Mouse (Mus musculus) E14TG2a.4 (cell line): ENCODE results near the gene Slc4a8.

Experiments
- H3K27me3 ChIP-seq: 2 replicates; pipeline ENCODE4 v1.6.1; 2014; ENCODE audit warnings: low read length, control low read depth; ENCODE audit not compliant: insufficient read depth
- H3K36me3 ChIP-seq: 2 replicates; pipeline ENCODE4 v1.6.1; 2014; ENCODE audit warnings: low read length, control low read depth; ENCODE audit not compliant: insufficient read depth
- H3K4me1 ChIP-seq: replicated peaks from 2 replicates; pipeline ENCODE4 v1.6.1; 2014; ENCODE audit warnings: low read depth, low read length, control low read depth
- H3K4me3 ChIP-seq: replicated peaks from 2 replicates; pipeline ENCODE4 v1.5.1; 2014; ENCODE audit warnings: mild to moderate bottlenecking, low read length
- H3K9me3 ChIP-seq: 2 replicates; pipeline ENCODE4 v1.6.1; 2014; ENCODE audit warnings: low read length, control low read depth
- CTCF ChIP-seq: conservative IDR thresholded peaks from 2 replicates; pipeline ENCODE4 v1.5.1; 2014; ENCODE audit warnings: low read length
- NANOG ChIP-seq: IDR thresholded peaks from 2 replicates; pipeline ENCODE4 v1.6.1; 2014; ENCODE audit warnings: borderline replicate concordance, low read length, mixed read lengths
- POU5F1 ChIP-seq: IDR thresholded peaks from 2 replicates; pipeline ENCODE4 v1.6.1; 2014; ENCODE audit warnings: low read length, borderline replicate concordance

Slc4a8 gene

DNA sequence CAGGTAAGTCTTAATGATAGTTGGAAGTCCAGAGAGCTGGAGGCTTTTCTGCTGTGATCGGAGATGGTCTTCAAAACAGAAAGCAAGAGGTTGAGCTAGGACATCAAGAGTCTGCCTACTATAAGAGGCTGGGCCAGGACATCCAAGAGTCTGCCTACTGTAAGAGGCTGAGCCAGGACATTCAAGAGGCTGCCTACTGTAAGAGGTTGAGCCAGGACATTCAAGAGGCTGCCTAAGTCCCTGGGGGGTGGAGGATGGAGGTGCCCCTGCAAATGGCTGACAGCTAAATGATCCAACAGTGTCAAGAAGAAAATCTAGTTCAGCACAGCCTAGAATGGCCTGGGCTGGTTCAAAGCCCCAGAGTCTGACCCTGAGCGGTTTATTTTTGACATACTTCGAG, 13.0 kb upstream of the Slc4a8 start:
- Histone ChIP-seq H3K36me3 (no peaks in the 10 kb centered on the region), H3K9me3 (no peaks in the 10 kb centered on the region), H3K27me3 (peaks cover 3% of the 10 kb centered on the region; the same call in 1 of the 2 replicates), H3K4me3 (no peak overlapping the region), H3K4me1 (peaks cover 52% of the 10 kb centered on the region)
- TF ChIP-seq POU5F1 = no peak
- no peak for TF ChIP-seq CTCF
- TF ChIP-seq NANOG = no peak

- Histone ChIP-seq H3K27me3 (peaks cover 3% of the 10 kb centered on the region; the same call in 1 of the 2 replicates), H3K4me1 (peaks cover 66% of the 10 kb centered on the region), H3K36me3 (no peaks in the 10 kb centered on the region), H3K9me3 (no peaks in the 10 kb centered on the region), H3K4me3 (no peak overlapping the region)
- no peak for TF ChIP-seq POU5F1
- TF ChIP-seq NANOG = no peak
- TF ChIP-seq CTCF = no peak
These were observed 11.6 kb upstream of the Slc4a8 start for GRCm38 (mm10) chr15:100749751-100750538.

GRCm38 (mm10) chr15:100752439-100752838, 9.1 kb upstream of the Slc4a8 start:
- Histone ChIP-seq H3K4me3 (no peak overlapping the region), H3K36me3 (no peaks in the 10 kb centered on the region), H3K4me1 (peaks cover 73% of the 10 kb centered on the region), H3K9me3 (no peaks in the 10 kb centered on the region), H3K27me3 (peaks cover 3% of the 10 kb centered on the region; the same call in 1 of the 2 replicates)
- TF ChIP-seq POU5F1 (no peak), CTCF (no peak), NANOG (no peak)

DNA sequence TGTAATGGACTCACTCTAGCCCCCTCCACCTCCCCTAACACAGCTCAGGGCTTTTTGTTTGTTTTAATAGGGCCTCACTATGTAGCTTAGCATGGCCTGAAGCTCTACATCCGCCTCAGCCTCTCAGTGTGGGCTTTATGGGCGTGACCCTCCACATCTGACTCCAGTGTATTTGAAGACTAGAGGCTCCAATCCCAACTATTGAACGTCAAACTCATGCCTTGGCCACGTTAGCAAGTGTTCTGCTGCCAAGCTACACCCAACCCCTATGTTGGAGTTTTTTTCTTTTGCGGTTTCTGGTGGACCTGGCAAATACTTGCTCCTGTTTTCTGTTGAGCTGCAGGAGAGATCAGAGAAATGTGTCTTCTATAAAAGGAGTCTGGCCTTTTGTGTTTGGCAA, 8.5 kb upstream of the Slc4a8 start:
- no peak overlapping the region for H3K4me3 ChIP-seq
- H3K4me1 ChIP-seq = peaks cover 73% of the 10 kb centered on the region
- H3K9me3 ChIP-seq = no peaks in the 10 kb centered on the region
- H3K36me3 ChIP-seq = no peaks in the 10 kb centered on the region
- TF ChIP-seq CTCF (no peak), NANOG (no peak), POU5F1 (no peak)
- peaks cover 3% of the 10 kb centered on the region; the same call in 1 of the 2 replicates for H3K27me3 ChIP-seq

- Histone ChIP-seq H3K9me3 (no peaks in the 10 kb centered on the region), H3K27me3 (peaks cover 3% of the 10 kb centered on the region; the same call in 1 of the 2 replicates), H3K36me3 (no peaks in the 10 kb centered on the region), H3K4me1 (peaks cover 70% of the 10 kb centered on the region), H3K4me3 (no peak overlapping the region; the same call in 1 of the 2 replicates)
- TF ChIP-seq NANOG = no peak
- no peak for TF ChIP-seq CTCF
- peak; percentile 53; the same call in 1 of the 2 replicates for TF ChIP-seq POU5F1
These were observed 7.5 kb upstream of the Slc4a8 start for GRCm38 (mm10) chr15:100754041-100754440.

DNA sequence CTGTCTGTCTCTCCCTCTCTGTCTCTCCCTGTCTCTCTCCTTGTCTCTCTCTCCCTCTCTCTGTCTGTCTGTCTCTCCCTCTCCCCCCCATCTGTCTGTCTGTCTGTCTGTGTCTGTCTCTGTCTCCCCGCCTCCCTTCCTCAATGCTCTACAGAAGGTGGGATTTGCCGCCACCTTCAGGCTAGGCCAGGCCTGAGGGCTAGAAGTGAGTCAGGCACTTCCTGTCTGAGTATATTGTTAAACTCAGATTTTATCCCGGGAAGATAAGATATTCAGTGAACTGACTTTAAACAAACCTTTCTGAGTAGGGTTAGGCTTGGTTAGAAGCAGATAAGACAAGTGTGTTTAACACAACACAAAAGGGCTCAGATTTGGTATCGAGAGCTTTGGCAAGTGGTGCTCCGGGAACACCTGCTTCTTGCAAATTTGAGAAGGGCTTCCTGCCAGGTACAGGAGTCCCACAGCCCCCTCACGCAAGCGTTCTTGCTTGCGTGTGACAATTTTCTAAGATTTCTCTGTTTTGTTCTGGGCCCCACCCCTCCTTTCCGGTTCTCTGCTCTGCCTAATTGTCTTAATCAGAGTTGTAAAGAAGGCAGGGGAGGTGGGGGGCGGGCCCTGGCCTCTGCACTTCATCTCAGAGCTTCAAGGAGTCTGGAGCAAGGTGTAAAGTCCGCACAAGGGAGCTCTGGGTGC, 6.6 kb upstream of the Slc4a8 start:
- peak; percentile 21 for TF ChIP-seq CTCF
- TF ChIP-seq NANOG = no peak
- Histone ChIP-seq H3K4me1 (peaks cover 62% of the 10 kb centered on the region), H3K27me3 (no peaks in the 10 kb centered on the region), H3K4me3 (peak overlapping the region; percentile 45), H3K36me3 (no peaks in the 10 kb centered on the region), H3K9me3 (no peaks in the 10 kb centered on the region)

- Histone ChIP-seq H3K27me3 (no peaks in the 10 kb centered on the region), H3K4me1 (peaks cover 59% of the 10 kb centered on the region), H3K36me3 (no peaks in the 10 kb centered on the region), H3K4me3 (peak overlapping the region; percentile 45; the same call in 1 of the 2 replicates), H3K9me3 (no peaks in the 10 kb centered on the region)
- no peak for TF ChIP-seq CTCF
- no peak for TF ChIP-seq POU5F1
- TF ChIP-seq NANOG = no peak
These were observed 6.1 kb upstream of the Slc4a8 start for GRCm38 (mm10) chr15:100755498-100755859.

DNA sequence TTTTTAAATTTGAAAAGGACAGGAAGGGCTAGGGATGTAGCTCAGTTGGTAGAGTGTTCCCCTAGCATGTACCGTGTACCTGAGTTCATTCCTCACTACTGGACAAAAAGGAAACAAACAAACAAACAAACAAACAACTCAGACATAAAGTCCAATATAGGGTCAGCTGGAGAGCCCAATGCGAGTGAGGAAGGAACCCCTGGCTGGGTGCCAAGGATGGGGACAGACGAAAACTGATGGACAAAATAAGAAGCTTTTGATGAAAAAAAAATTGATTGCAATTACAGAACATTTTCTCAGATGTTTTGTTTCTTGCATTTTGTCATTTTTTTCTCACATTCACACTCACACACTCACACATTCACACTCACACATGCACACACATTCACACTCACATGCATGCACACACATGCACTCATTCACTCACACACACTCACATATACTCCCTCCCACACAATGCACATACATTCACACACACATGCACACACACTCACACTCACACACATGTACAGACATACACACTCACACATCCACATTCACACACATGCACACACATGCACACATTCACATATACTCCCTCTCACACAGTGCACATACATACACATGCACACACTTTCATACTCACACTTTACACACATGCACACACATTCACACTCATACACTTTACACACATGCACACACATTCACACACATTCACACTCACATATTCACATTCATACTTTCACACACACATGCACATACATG, 5.5 kb upstream of the Slc4a8 start:
- H3K9me3 ChIP-seq = no peaks in the 10 kb centered on the region
- TF ChIP-seq CTCF (no peak), POU5F1 (no peak), NANOG (no peak)

More for the DNA sequence above, 5.5 kb upstream of the Slc4a8 start:
- Histone ChIP-seq H3K36me3 (no peaks in the 10 kb centered on the region), H3K27me3 (no peaks in the 10 kb centered on the region), H3K4me3 (0 out of 2 replicates have a peak overlapping the region, but pooled peaks have one; percentile 13), H3K4me1 (peaks cover 59% of the 10 kb centered on the region)
